Comparison of ENCODE assay signal across 22 mouse cellular contexts in the genomic region with DNA sequence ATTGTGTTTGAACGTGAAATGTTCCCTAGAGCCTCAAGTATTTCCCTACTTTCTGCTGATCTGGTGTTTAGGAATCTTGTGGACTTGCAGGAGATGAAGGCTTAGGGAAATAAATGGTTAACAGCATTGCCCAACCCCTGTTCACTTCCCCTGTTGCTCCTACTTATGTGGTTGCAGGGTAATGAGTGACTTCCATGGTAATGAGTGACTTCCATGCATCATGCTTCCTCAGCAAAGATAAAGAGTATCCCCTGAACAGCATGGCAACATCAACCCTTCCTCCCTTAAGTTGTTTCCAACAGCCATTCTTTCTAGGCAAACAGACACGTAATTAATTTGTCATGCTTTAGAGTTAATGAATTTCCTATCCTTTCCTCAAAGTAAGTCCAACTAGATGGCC.
DNase-seq lines count a peak whose midpoint lies in the region; ATAC-seq and TF ChIP-seq lines count a peak whose summit lies in the region.
"Had no signal": no experiment of that assay in that cellular context is flagged by ENCODE, and none has a peak within 500 bp of the region (broad histone marks: within the 10 kb centered on the region; RNA-seq: fewer than 3 reads in every experiment).

No protein-coding gene starts in this region.

- no peak overlapping the region for H3K27ac ChIP-seq in kidney, embryonic 15.5 days
- H3K27ac ChIP-seq in kidney, postnatal 0 days, result no peak overlapping the region
- 0 out of 2 replicates have a peak overlapping the region, but pooled peaks have one; percentile 17 for H3K27ac ChIP-seq in cortical plate, adult 2 months (ENCODE audit: insufficient read depth, low read length)
- H3K27ac ChIP-seq: embryonic facial prominence, embryonic 10.5 days; embryonic facial prominence, embryonic 12.5 days; forebrain, embryonic 13.5 days; forebrain, embryonic 15.5 days had no signal

- no peak overlapping the region for H3K4me3 ChIP-seq in kidney, embryonic 15.5 days (replicated peaks)
- H3K4me3 ChIP-seq in kidney, postnatal 0 days (replicated peaks; ENCODE audit: low read depth, low read length), result no peak overlapping the region
- H3K4me3 ChIP-seq in cortical plate, adult 2 months (ENCODE audit: insufficient read depth, low read length), result no peak overlapping the region
- H3K4me3 ChIP-seq: embryonic facial prominence, embryonic 10.5 days; embryonic facial prominence, embryonic 12.5 days; forebrain, embryonic 13.5 days; forebrain, embryonic 15.5 days had no signal

- intact Hi-C loops in gastrocnemius, postnatal 14 days (cut with DNase I; ENCODE audit: low total_unique reads), result no loop called here

- no peak for DNase-seq in kidney, postnatal 36 days
- DNase-seq in kidney, postnatal 0 days (ENCODE audit: low spot score), result peak; percentile 28
- DNase-seq in kidney, postnatal 25 days, result no peak
- DNase-seq in gastrocnemius, postnatal 14 days, result no peak
- DNase-seq in heart, adult 9 months (ENCODE audit: low spot score in 2 of 2), result no peak
- DNase-seq: adrenal gland, adult 2 months; adrenal gland, postnatal 10 days; adrenal gland, postnatal 25 days; B cell, adult 2 months; cerebellum, adult 11 months; cerebellum, adult 18-20 months; cerebellum, adult 8-10 months; cerebellum, adult 9-11 months; cerebellum, postnatal 14 days; cerebellum, postnatal 36 days; forebrain, postnatal 0 days had no signal

- no peak for TF ChIP-seq CTCF in kidney, postnatal 0 days (IDR thresholded peaks at IDR 0.05; ENCODE audit: low read depth)
- TF ChIP-seq CTCF in cortical plate, adult 2 months (IDR thresholded peaks at IDR 0.05; ENCODE audit: extremely low read depth, insufficient read depth, low read length), result no peak

- H3K27me3 ChIP-seq in kidney, embryonic 15.5 days, result no peaks in the 10 kb centered on the region
- H3K27me3 ChIP-seq in kidney, postnatal 0 days (ENCODE audit: insufficient read depth, low read length), result no peaks in the 10 kb centered on the region
- H3K27me3 ChIP-seq: embryonic facial prominence, embryonic 12.5 days; forebrain, embryonic 13.5 days; forebrain, embryonic 15.5 days had no signal

- H3K9me3 ChIP-seq in kidney, embryonic 15.5 days (replicated peaks), result no peaks in the 10 kb centered on the region
- no peaks in the 10 kb centered on the region for H3K9me3 ChIP-seq in kidney, postnatal 0 days (replicated peaks; ENCODE audit: low read length)
- H3K9me3 ChIP-seq: embryonic facial prominence, embryonic 10.5 days; embryonic facial prominence, embryonic 12.5 days; forebrain, embryonic 13.5 days; forebrain, embryonic 15.5 days had no signal

- H3K4me2 ChIP-seq in kidney, embryonic 15.5 days, result no peak overlapping the region
- no peak overlapping the region for H3K4me2 ChIP-seq in kidney, postnatal 0 days (ENCODE audit: low read length)
- H3K4me2 ChIP-seq: embryonic facial prominence, embryonic 12.5 days; forebrain, embryonic 13.5 days; forebrain, embryonic 15.5 days had no signal

- H3K36me3 ChIP-seq in kidney, embryonic 15.5 days, result no peaks in the 10 kb centered on the region
- no peaks in the 10 kb centered on the region for H3K36me3 ChIP-seq in kidney, postnatal 0 days (ENCODE audit: insufficient read depth, low read length)
- H3K36me3 ChIP-seq: embryonic facial prominence, embryonic 10.5 days; embryonic facial prominence, embryonic 12.5 days; forebrain, embryonic 15.5 days had no signal

- no peaks in the 10 kb centered on the region for H3K4me1 ChIP-seq in kidney, embryonic 15.5 days
- H3K4me1 ChIP-seq in kidney, postnatal 0 days (replicated peaks; ENCODE audit: insufficient read depth, low read length), result no peaks in the 10 kb centered on the region
- H3K4me1 ChIP-seq in cortical plate, adult 2 months (ENCODE audit: control insufficient read depth, insufficient read depth, low read length), result no peaks in the 10 kb centered on the region
- H3K4me1 ChIP-seq: embryonic facial prominence, embryonic 10.5 days; embryonic facial prominence, embryonic 12.5 days; forebrain, embryonic 13.5 days; forebrain, embryonic 15.5 days had no signal

- no peak for TF ChIP-seq POLR2A in cortical plate, adult 2 months (IDR thresholded peaks at IDR 0.05; ENCODE audit: extremely low read depth, insufficient read depth, low read length)

- H3K9ac ChIP-seq in kidney, embryonic 15.5 days, result no peak overlapping the region
- no peak overlapping the region for H3K9ac ChIP-seq in kidney, postnatal 0 days (ENCODE audit: low read depth, low read length)
- H3K9ac ChIP-seq: embryonic facial prominence, embryonic 12.5 days; forebrain, embryonic 13.5 days; forebrain, embryonic 15.5 days; forebrain, postnatal 0 days had no signal

- 60% methylated on average over 2 of the region's 2 CpGs for WGBS in kidney, embryonic 15.5 days
- WGBS in kidney, postnatal 0 days, result 57% methylated on average over 2 of the region's 2 CpGs

- ATAC-seq in kidney, embryonic 15.5 days (replicated peaks; ENCODE audit: low FRiP score), result peak; percentile 82
- peak; percentile 77 for ATAC-seq in kidney, postnatal 0 days (replicated peaks; ENCODE audit: low FRiP score, low read depth)
- ATAC-seq: forebrain, embryonic 13.5 days; forebrain, embryonic 15.5 days; forebrain, postnatal 0 days had no signal
